Comparison of ENCODE assay signal across 11 mouse cellular contexts in genomic region chr12:33084683-33085082, GRCm38 (mm10). TPM values are rescaled to one million over a fixed set of nuclear protein-coding genes. Genes with fewer than 3 reads are reported as not detected.
DNase-seq lines count a peak whose midpoint lies in the region; ATAC-seq and TF ChIP-seq lines count a peak whose summit lies in the region.
"Had no signal": no experiment of that assay in that cellular context is flagged by ENCODE, and none has a peak within 500 bp of the region (broad histone marks: within the 10 kb centered on the region; RNA-seq: fewer than 3 reads in every experiment).

No protein-coding gene starts in this region.

- H3K27ac ChIP-seq in layer of hippocampus, adult 2 months: no peak overlapping the region

- TF ChIP-seq CTCF in layer of hippocampus, adult 2 months (conservative IDR thresholded peaks at IDR 0.05): no peak

- DNase-seq in adrenal gland, postnatal 10 days: peak; percentile 69
- DNase-seq in adrenal gland, adult 8-10 months: no peak
- peak; percentile 67 for DNase-seq in lung, postnatal 10 days
- no peak for DNase-seq in lung, postnatal 25 days (ENCODE audit: low spot score)
- peak; percentile 55 for DNase-seq in retina, postnatal 1 day
- DNase-seq in layer of hippocampus, adult 2 months (ENCODE audit: low spot score in 2 of 2): no peak
- no peak for DNase-seq in urinary bladder, postnatal 10 days (ENCODE audit: low spot score)
- DNase-seq: B cell, adult 2 months; right cerebral cortex, adult 18-20 months had no signal

- ATAC-seq in granulocyte monocyte progenitor cell, adult 5-6 weeks (replicated peaks; ENCODE audit: poor library complexity, severe bottlenecking): peak; percentile 66; the same call in 1 of the 2 replicates

- H3K4me3 ChIP-seq in layer of hippocampus, adult 2 months: no peak overlapping the region
- H3K4me3 ChIP-seq: megakaryocyte, embryonic 14.5 days had no signal

RNA-seq across cellular contexts. Expression of gene Cdhr3, which starts 8.0 kb away (rescaled TPM):
- total RNA-seq in adrenal gland, postnatal 10 days (2021): under 1 TPM in 1 of 2 experiments, not detected in 1; 0.27 TPM
- under 1 TPM in 2 of 4 experiments, not detected in 2; 0.15 to 0.30 TPM for total RNA-seq in adrenal gland, adult 8-10 months (2022)
- total RNA-seq in granulocyte monocyte progenitor cell, adult 5-6 weeks (2014; fragmentation: Nextera tagmentation): not detected in 2 replicates
- not detected in 2 replicates for total RNA-seq in granulocyte monocyte progenitor cell, adult 5-6 weeks (2017)
- 1 to 10 TPM; 2.1 to 2.7 TPM for total RNA-seq in layer of hippocampus, adult 2 months (2021)

Comparison
In these comparisons a context has a peak if more than half of its experiments do, and no peak if none do; other contexts are left out.
1. DNase-seq: peak in adrenal gland, postnatal 10 days (single experiment), lung, postnatal 10 days (single experiment) and retina, postnatal 1 day (single experiment); none in adrenal gland, adult 8-10 months (single experiment), lung, postnatal 25 days (single experiment), layer of hippocampus, adult 2 months (0 of 2) and urinary bladder, postnatal 10 days (single experiment).